Mouse (Mus musculus) G1E (cell line): ENCODE data around the gene Bbs9. TPM values are rescaled to one million over a fixed set of nuclear protein-coding genes. Genes with fewer than 3 reads are reported as not detected.

Source experiments
- ATAC-seq: 2 replicates; pipeline ENCODE4 v1.8.0; 2016; ENCODE audit warnings: mild to moderate bottlenecking; ENCODE audit not compliant: insufficient number of reproducible peaks, poor library complexity, low FRiP score, severe bottlenecking; ENCODE audit errors: extremely low read depth
- DNase-seq: peaks from one replicate; pipeline ENCODE4 v3.0.0; 2012; ENCODE audit warnings: low spot score
- H3K27me3 ChIP-seq: 2 replicates; pipeline ENCODE4 v1.6.1; 2012; ENCODE audit warnings: mild to moderate bottlenecking, low read length, inconsistent platforms; ENCODE audit not compliant: insufficient read depth
- H3K36me3 ChIP-seq: replicated peaks from 2 replicates; pipeline ENCODE3; 2012; ENCODE audit warnings: mild to moderate bottlenecking, inconsistent platforms
- H3K4me1 ChIP-seq: 2 replicates; pipeline ENCODE4 v1.6.1; 2012; ENCODE audit warnings: low read depth, low read length, inconsistent platforms, mixed read lengths; ENCODE audit not compliant: insufficient read depth
- H3K4me3 ChIP-seq: 2 replicates; pipeline ENCODE4 v1.5.1; 2012; ENCODE audit warnings: low read depth, mild to moderate bottlenecking, inconsistent platforms, low read length, moderate library complexity, mixed read lengths
- H3K9me3 ChIP-seq: replicated peaks from 2 replicates; pipeline ENCODE4 v1.6.1; 2012; ENCODE audit warnings: inconsistent platforms
- CTCF ChIP-seq: IDR thresholded peaks from 2 replicates; pipeline ENCODE4 v1.5.1; 2012; ENCODE audit warnings: low read depth, low read length, inconsistent platforms, mixed read lengths
- GATA1 ChIP-seq: IDR thresholded peaks from 2 replicates; pipeline ENCODE4 v1.6.1; 2012; ENCODE audit warnings: borderline replicate concordance, low read length, inconsistent platforms, mixed read lengths
- GATA2 ChIP-seq: IDR thresholded peaks from 2 replicates; pipeline ENCODE4 v1.6.1; 2012; ENCODE audit warnings: low read depth, low read length, inconsistent platforms, borderline replicate concordance
- POLR2AphosphoS5 ChIP-seq: IDR thresholded peaks from 2 replicates; pipeline ENCODE4 v1.6.1; 2012; ENCODE audit warnings: low read depth, low read length, inconsistent platforms; ENCODE audit not compliant: insufficient replicate concordance
- TAL1 ChIP-seq: conservative IDR thresholded peaks from 2 replicates; pipeline ENCODE4 v1.6.1; 2012; ENCODE audit warnings: low read depth, low read length, inconsistent platforms, mixed read lengths
- polyA plus RNA-seq: library from polyadenylated mRNA; stranded (reverse); fragments of >175 nt; gene quantifications from 2 replicates; pipeline ENCODE4 v1.2.3, GENCODE M21; 2012
- total RNA-seq, 2 experiments: library from RNA; stranded (forward) in 1 of 2; stranded (reverse) in 1 of 2; fragments of 200-1000 nt in 1 of 2; fragments of >200 nt in 1 of 2; fragmentation: Nextera tagmentation in 1 of 2; gene quantifications; 2 replicates each; pipeline ENCODE4 v1.2.3; 2014 to 2017

The Bbs9 gene
- total and polyA plus RNA-seq, 3 experiments: 3.3 to 26.9 (median 18.4) TPM

DNA sequence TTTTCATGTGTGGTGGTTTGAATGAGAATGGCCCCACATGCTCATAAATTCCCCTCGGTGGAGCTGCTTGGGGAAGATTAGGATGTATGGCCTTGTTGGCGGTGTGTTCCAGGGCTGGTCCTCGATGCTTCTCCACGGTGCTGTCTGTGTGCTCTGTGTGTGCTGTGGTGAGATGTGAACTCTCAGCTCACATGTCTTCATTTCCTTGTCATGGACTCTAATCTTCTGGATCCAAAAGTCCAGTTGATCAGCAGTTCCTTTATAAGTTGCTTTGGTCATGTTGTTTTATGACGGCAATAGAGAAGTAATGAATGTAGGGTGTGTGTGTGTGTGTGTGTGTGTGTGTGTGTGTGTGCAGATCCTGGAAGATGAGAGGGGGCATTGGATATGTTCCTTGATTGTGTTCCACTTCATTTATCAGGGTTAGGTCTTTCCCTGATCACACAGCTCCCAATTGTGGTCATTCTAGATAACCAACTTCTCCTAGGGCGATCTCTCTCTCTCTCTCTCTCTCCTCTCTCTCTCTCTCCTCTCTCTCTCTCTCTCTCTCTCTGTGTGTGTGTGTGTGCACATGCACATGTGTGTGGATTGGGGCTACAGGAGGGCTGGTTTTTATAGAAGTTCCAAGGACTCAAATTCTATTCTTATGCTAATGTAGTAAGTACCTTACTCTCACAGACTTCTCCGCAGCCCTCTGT lies 201.8 kb downstream of the Bbs9 start:
- Histone ChIP-seq H3K4me3 (no peak overlapping the region), H3K4me1 (no peaks in the 10 kb centered on the region; the same call in 1 of the 2 replicates), H3K9me3 (no peaks in the 10 kb centered on the region), H3K27me3 (no peaks in the 10 kb centered on the region; the same call in 1 of the 2 replicates), H3K36me3 (peaks cover 2% of the 10 kb centered on the region)
- TF ChIP-seq TAL1 (no peak), GATA2 (no peak), POLR2AphosphoS5 (no peak), CTCF (no peak), GATA1 (no peak)
- ATAC-seq (no peak), DNase-seq (no peak)

GRCm38 (mm10) chr9:22677997-22678396 lies 202.5 kb downstream of the Bbs9 start:
- no peaks in the 10 kb centered on the region; the same call in 1 of the 2 replicates for H3K27me3 ChIP-seq
- peaks cover 2% of the 10 kb centered on the region for H3K36me3 ChIP-seq
- DNase-seq (no peak), ATAC-seq (no peak)
- no peaks in the 10 kb centered on the region; the same call in 1 of the 2 replicates for H3K4me1 ChIP-seq
- H3K4me3 ChIP-seq: no peak overlapping the region
- no peak for TF ChIP-seq GATA2
- H3K9me3 ChIP-seq: no peaks in the 10 kb centered on the region

- Histone ChIP-seq H3K36me3 (peaks cover 2% of the 10 kb centered on the region), H3K27me3 (no peaks in the 10 kb centered on the region; the same call in 1 of the 2 replicates), H3K4me1 (no peaks in the 10 kb centered on the region; the same call in 1 of the 2 replicates), H3K4me3 (no peak overlapping the region), H3K9me3 (no peaks in the 10 kb centered on the region)
- ATAC-seq (no peak), DNase-seq (no peak)
- no peak for TF ChIP-seq GATA2
- no peak for TF ChIP-seq CTCF
- TF ChIP-seq TAL1: no peak
- TF ChIP-seq GATA1: no peak
- TF ChIP-seq POLR2AphosphoS5: no peak
These were observed 203.0 kb downstream of the Bbs9 start for GRCm38 (mm10) chr9:22678496-22678895.

DNA sequence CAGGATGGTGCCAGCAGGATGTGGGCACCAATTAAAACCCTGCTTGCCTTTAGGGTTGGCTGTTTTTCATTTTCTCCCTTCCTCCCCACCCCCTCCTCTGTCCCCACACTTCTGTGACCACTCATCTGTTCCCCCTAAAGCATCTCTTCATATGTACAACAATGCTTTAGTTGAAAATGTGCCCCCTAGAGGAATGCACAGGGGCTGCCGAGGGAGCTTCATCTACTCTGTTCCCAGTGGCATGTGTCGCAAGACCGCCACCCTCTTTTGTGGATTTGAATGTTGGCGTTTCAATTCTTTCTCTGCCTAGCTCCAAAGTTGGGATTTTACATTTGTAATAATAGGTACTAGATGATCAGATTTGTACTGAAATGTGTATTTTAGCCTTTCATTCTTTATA lies 204.0 kb downstream of the Bbs9 start:
- no peaks in the 10 kb centered on the region; the same call in 1 of the 2 replicates for H3K27me3 ChIP-seq
- peaks cover 2% of the 10 kb centered on the region for H3K36me3 ChIP-seq
- TF ChIP-seq POLR2AphosphoS5: no peak
- no peak for TF ChIP-seq TAL1
- no peak for TF ChIP-seq CTCF
- TF ChIP-seq GATA1: no peak
- no peak for TF ChIP-seq GATA2
- no peaks in the 10 kb centered on the region; the same call in 1 of the 2 replicates for H3K4me1 ChIP-seq
- no peak for ATAC-seq
- DNase-seq: no peak
- H3K4me3 ChIP-seq: no peak overlapping the region
- H3K9me3 ChIP-seq: no peaks in the 10 kb centered on the region

GRCm38 (mm10) chr9:22680031-22680430 lies 204.5 kb downstream of the Bbs9 start:
- TF ChIP-seq CTCF (no peak), POLR2AphosphoS5 (no peak), TAL1 (no peak), GATA1 (no peak), GATA2 (no peak)
- Histone ChIP-seq H3K4me1 (no peaks in the 10 kb centered on the region; the same call in 1 of the 2 replicates), H3K4me3 (no peak overlapping the region), H3K36me3 (peaks cover 2% of the 10 kb centered on the region), H3K9me3 (no peaks in the 10 kb centered on the region), H3K27me3 (no peaks in the 10 kb centered on the region; the same call in 1 of the 2 replicates)
- DNase-seq (no peak), ATAC-seq (no peak)

DNA sequence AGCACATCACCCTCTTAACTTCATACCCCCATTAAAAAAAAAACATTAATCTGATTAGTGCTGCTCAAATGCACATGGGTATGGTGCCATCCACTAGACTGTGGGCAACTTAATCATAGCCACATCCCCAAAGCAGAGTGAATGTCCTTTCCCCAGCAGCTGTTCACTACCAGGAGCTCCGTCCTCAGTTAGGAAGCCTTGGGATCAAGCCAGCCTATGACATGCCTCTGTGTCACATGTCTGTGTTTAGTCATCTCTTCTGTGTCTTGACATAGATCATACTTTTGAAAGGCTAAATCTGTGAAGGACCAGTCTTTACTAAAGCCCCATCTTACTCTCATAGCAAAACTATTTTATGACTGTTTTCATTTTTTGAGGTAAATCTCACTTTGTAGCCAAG lies 205.0 kb downstream of the Bbs9 start:
- DNase-seq: no peak
- H3K36me3 ChIP-seq: peaks cover 2% of the 10 kb centered on the region
- no peaks in the 10 kb centered on the region; the same call in 1 of the 2 replicates for H3K4me1 ChIP-seq
- no peak overlapping the region for H3K4me3 ChIP-seq
- TF ChIP-seq POLR2AphosphoS5: no peak
- no peak for TF ChIP-seq TAL1
- TF ChIP-seq GATA2: no peak
- TF ChIP-seq CTCF: no peak
- no peak for TF ChIP-seq GATA1
- no peak for ATAC-seq
- no peaks in the 10 kb centered on the region for H3K9me3 ChIP-seq
- H3K27me3 ChIP-seq: no peaks in the 10 kb centered on the region; the same call in 1 of the 2 replicates
